Mouse (Mus musculus) testis, adult 2 months (tissue): ENCODE data around the gene Mta3.

Experiments used
- CTCF ChIP-seq: fragments of 200-500 bp; IDR thresholded peaks from 2 replicates; pipeline ENCODE4 v1.5.1; 2012; ENCODE audit warnings: low read depth, mild to moderate bottlenecking, inconsistent platforms, low read length, moderate library complexity; ENCODE audit not compliant: control insufficient read depth, insufficient read depth, insufficient replicate concordance
- POLR2A ChIP-seq: fragments of 200-500 bp; IDR thresholded peaks from 2 replicates; pipeline ENCODE4 v1.6.1; 2012; ENCODE audit warnings: low read depth, mild to moderate bottlenecking, inconsistent platforms, low read length, moderate library complexity; ENCODE audit not compliant: control insufficient read depth

- TF ChIP-seq CTCF (no peak), POLR2A (no peak)
Observed at GRCm38 (mm10) chr17:83845538-83845937, 139.6 kb downstream of the Mta3 start.
